Mouse (Mus musculus) lung, embryonic 14.5 days (tissue): ENCODE measurements at regions not wholly inside any gene's neighbourhood (a gene's known extent, or its start where the extent isn't known, plus 50 kb on each side); places are given as distances from the start of the nearest gene placed in this dataset.

Experiments
- ATAC-seq: fragments of 200-750 bp; cut with Nextera tagmentation; 2 replicates; pipeline ENCODE4 v1.8.0; 2017; ENCODE audit warnings: mild to moderate bottlenecking, moderate TSS enrichment, moderate library complexity; ENCODE audit not compliant: insufficient read depth
- DNase-seq: peaks from one replicate; pipeline ENCODE4 v3.0.0-alpha.2; 2015
- H3K27ac ChIP-seq: fragments of 300-500 bp; sonication (generic); 2 replicates; pipeline ENCODE4 v1.5.1; 2014; ENCODE audit warnings: low read depth, mild to moderate bottlenecking, moderate library complexity
- H3K27me3 ChIP-seq: fragments of 300-500 bp; sonication (generic); 2 replicates; pipeline ENCODE4 v1.6.1; 2014; ENCODE audit warnings: low read length, control low read depth; ENCODE audit not compliant: insufficient read depth
- H3K36me3 ChIP-seq: fragments of 300-500 bp; sonication (generic); 2 replicates; pipeline ENCODE4 v1.6.1; 2014; ENCODE audit warnings: control low read depth; ENCODE audit not compliant: insufficient read depth
- H3K4me1 ChIP-seq: fragments of 300-500 bp; sonication (generic); 2 replicates; pipeline ENCODE4 v1.6.1; 2014; ENCODE audit warnings: antibody characterized with exemption, control low read depth; ENCODE audit not compliant: insufficient read depth
- H3K4me2 ChIP-seq: fragments of 300-500 bp; sonication (generic); 2 replicates; pipeline ENCODE4 v1.6.1; 2014; ENCODE audit warnings: mild to moderate bottlenecking
- H3K4me3 ChIP-seq: fragments of 300-500 bp; sonication (generic); 2 replicates; pipeline ENCODE4 v1.5.1; 2014; ENCODE audit warnings: low read depth, low read length
- H3K9ac ChIP-seq: fragments of 300-500 bp; sonication (generic); 2 replicates; pipeline ENCODE4 v1.6.1; 2014
- H3K9me3 ChIP-seq: fragments of 300-500 bp; sonication (generic); 2 replicates; pipeline ENCODE4 v1.6.1; 2016; ENCODE audit warnings: low read depth, low read length, control low read depth
- CTCF ChIP-seq: IDR thresholded peaks from 2 replicates; pipeline ENCODE4 v1.5.1; 2016; ENCODE audit warnings: antibody characterized with exemption, low read depth
- WGBS: fragments of 180-500 bp; shearing (Covaris S2); extraction: QIAGEN DNeasy Blood & Tissue Kit; methylation state at CpG from one replicate; pipeline ENCODE4 v1.1.7; 2014; 5-methylcytosine and 5-hydroxymethylcytosine counted together

DNA sequence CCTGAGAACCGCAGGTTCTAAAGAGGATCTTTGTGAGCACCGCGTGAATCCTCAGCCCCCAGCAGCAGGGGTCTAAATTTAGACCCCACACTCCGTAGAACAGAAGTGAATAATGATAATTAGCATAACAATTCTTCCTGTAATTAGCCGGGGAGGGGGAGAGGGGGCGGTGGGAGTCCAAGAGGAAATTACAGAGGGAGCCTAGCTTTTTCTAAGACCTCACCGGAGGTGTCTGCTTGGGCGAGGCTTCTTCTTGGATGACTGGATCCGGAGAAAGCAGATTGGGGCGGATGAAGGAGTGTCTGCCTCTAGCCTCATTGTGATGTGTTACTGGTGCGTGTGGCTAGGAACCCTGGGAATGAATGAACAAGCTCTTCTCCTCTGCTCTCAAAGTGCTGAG lies 177.2 kb upstream of the Grik3 start:
- DNase-seq (no peak), ATAC-seq (no peak)
- H3K4me3 ChIP-seq, result no peak overlapping the region
- TF ChIP-seq CTCF, result no peak
- no peaks in the 10 kb centered on the region for H3K27me3 ChIP-seq
- H3K9me3 ChIP-seq, result no peaks in the 10 kb centered on the region
- H3K4me1 ChIP-seq, result no peaks in the 10 kb centered on the region
- H3K36me3 ChIP-seq, result no peaks in the 10 kb centered on the region
- no peak overlapping the region for H3K27ac ChIP-seq
- no peak overlapping the region for H3K9ac ChIP-seq
- no peak overlapping the region for H3K4me2 ChIP-seq
- WGBS, result 12% methylated on average over 11 of the region's 11 CpGs

DNA sequence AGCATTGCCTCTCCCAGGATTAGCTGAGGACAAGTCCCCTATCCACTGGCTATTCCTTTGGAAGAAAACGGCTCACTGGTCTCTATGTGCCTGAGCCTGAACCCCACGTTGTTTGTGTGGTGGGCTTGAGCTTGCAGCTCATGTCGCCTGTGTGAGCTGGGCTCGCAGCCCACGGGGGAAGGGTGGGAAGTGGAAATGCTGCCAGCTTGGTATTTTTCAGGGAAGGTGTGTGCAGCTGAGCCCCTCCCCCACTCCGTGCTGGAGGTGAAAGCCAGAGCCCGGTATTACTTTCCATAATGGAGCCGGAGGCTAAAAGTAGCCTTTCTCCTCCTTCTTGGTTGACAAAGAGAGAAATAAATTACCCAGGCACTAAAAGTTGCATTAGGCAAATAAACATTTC lies 180.5 kb upstream of the Zc3h12a start:
- Histone ChIP-seq H3K9me3 (no peaks in the 10 kb centered on the region), H3K27ac (no peak overlapping the region), H3K4me2 (no peak overlapping the region), H3K36me3 (no peaks in the 10 kb centered on the region), H3K27me3 (no peaks in the 10 kb centered on the region), H3K9ac (no peak overlapping the region), H3K4me1 (no peaks in the 10 kb centered on the region), H3K4me3 (no peak overlapping the region)
- 37% methylated on average over 8 of the region's 8 CpGs for WGBS
- TF ChIP-seq CTCF, result no peak
- ATAC-seq (no peak), DNase-seq (no peak)

- no peaks in the 10 kb centered on the region for H3K9me3 ChIP-seq
- H3K27me3 ChIP-seq, result no peaks in the 10 kb centered on the region
- no peak overlapping the region for H3K4me2 ChIP-seq
- ATAC-seq, result no peak
- no peak for TF ChIP-seq CTCF
- H3K27ac ChIP-seq, result no peak overlapping the region
- no peaks in the 10 kb centered on the region for H3K4me1 ChIP-seq
- WGBS, result 57% methylated on average over 6 of the region's 6 CpGs
- H3K9ac ChIP-seq, result no peak overlapping the region
- no peaks in the 10 kb centered on the region for H3K36me3 ChIP-seq
- no peak overlapping the region for H3K4me3 ChIP-seq
- DNase-seq, result no peak
Observed at GRCm38 (mm10) chr4:125305766-125306165, 178.1 kb upstream of the Zc3h12a start.

DNA sequence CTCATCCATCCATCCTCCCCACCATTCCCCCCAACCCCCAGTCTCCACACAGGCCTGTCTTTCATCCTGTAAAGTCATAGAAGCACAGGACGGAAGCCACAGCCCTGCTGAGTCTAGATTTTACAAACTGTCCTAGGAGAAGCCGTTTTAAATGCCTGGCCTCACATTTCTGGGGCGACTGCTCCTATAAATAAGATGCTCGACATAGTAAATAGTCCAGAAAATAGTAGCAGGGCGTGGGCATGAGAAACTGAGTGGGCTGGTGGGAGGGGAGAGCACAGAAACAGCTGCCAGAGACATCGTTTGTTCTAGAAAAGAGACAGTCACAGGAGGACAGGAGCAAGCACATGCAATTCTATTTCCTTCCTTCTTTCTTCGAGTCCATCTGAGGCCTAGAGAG lies 175.0 kb upstream of the Zc3h12a start:
- no peak for ATAC-seq
- Histone ChIP-seq H3K4me3 (no peak overlapping the region), H3K4me1 (no peaks in the 10 kb centered on the region), H3K27me3 (no peaks in the 10 kb centered on the region), H3K9me3 (no peaks in the 10 kb centered on the region), H3K9ac (no peak overlapping the region), H3K4me2 (no peak overlapping the region), H3K36me3 (no peaks in the 10 kb centered on the region), H3K27ac (no peak overlapping the region)
- DNase-seq, result no peak
- TF ChIP-seq CTCF, result no peak
- 59% methylated on average over 7 of the region's 7 CpGs for WGBS

GRCm38 (mm10) chr4:125300503-125301457 lies 173.1 kb upstream of the Zc3h12a start:
- Histone ChIP-seq H3K36me3 (no peaks in the 10 kb centered on the region), H3K4me3 (no peak overlapping the region), H3K4me1 (no peaks in the 10 kb centered on the region), H3K9ac (no peak overlapping the region), H3K4me2 (no peak overlapping the region), H3K9me3 (no peaks in the 10 kb centered on the region), H3K27me3 (no peaks in the 10 kb centered on the region), H3K27ac (no peak overlapping the region)
- ATAC-seq (peak; percentile 75; the same call in 1 of the 2 replicates), DNase-seq (peak; percentile 95)
- 19% methylated on average over 33 of the region's 33 CpGs for WGBS
- no peak for TF ChIP-seq CTCF

GRCm38 (mm10) chr4:125290761-125291160 lies 163.1 kb upstream of the Zc3h12a start:
- Histone ChIP-seq H3K9me3 (no peaks in the 10 kb centered on the region), H3K4me2 (no peak overlapping the region), H3K27ac (no peak overlapping the region), H3K4me1 (no peaks in the 10 kb centered on the region), H3K36me3 (no peaks in the 10 kb centered on the region), H3K4me3 (no peak overlapping the region), H3K9ac (no peak overlapping the region), H3K27me3 (no peaks in the 10 kb centered on the region)
- no peak for DNase-seq
- ATAC-seq, result no peak
- no peak for TF ChIP-seq CTCF
- 76% methylated on average over 6 of the region's 6 CpGs for WGBS

GRCm38 (mm10) chr4:125289709-125290108 lies 162.1 kb upstream of the Zc3h12a start:
- ATAC-seq, result no peak
- 0% methylated on average over 1 of the region's 1 CpGs for WGBS
- H3K9me3 ChIP-seq, result no peaks in the 10 kb centered on the region
- DNase-seq, result no peak
- no peaks in the 10 kb centered on the region for H3K36me3 ChIP-seq
- H3K27ac ChIP-seq, result no peak overlapping the region
- H3K27me3 ChIP-seq, result no peaks in the 10 kb centered on the region
- no peak overlapping the region for H3K4me3 ChIP-seq
- no peak overlapping the region for H3K9ac ChIP-seq
- H3K4me1 ChIP-seq, result no peaks in the 10 kb centered on the region
- no peak overlapping the region for H3K4me2 ChIP-seq
- no peak for TF ChIP-seq CTCF
